Mouse (Mus musculus) liver, embryonic 12.5 days (tissue): ENCODE measurements around the gene Cwf19l1. TPM values are rescaled to one million over a fixed set of nuclear protein-coding genes. Genes with fewer than 3 reads are reported as not detected.

Experiments used
- ATAC-seq: fragments of 200-750 bp; cut with Nextera tagmentation; 2 replicates; pipeline ENCODE4 v1.8.0; 2017; ENCODE audit warnings: moderate number of reproducible peaks, mild to moderate bottlenecking, moderate library complexity
- H3K27ac ChIP-seq: fragments of 300-500 bp; sonication (generic); 2 replicates; pipeline ENCODE4 v1.5.1; 2016; ENCODE audit warnings: mild to moderate bottlenecking
- H3K27me3 ChIP-seq: fragments of 300-500 bp; sonication (generic); replicated peaks from 2 replicates; pipeline ENCODE4 v1.6.1; 2016; ENCODE audit warnings: mild to moderate bottlenecking, moderate library complexity
- H3K36me3 ChIP-seq: fragments of 300-500 bp; sonication (generic); 2 replicates; pipeline ENCODE4 v1.6.1; 2016; ENCODE audit warnings: mild to moderate bottlenecking, moderate library complexity
- H3K4me1 ChIP-seq: fragments of 300-500 bp; sonication (generic); 2 replicates; pipeline ENCODE4 v1.6.1; 2016
- H3K4me2 ChIP-seq: fragments of 300-500 bp; sonication (generic); 2 replicates; pipeline ENCODE4 v1.6.1; 2016; ENCODE audit warnings: mild to moderate bottlenecking, moderate library complexity
- H3K4me3 ChIP-seq: fragments of 300-500 bp; sonication (generic); 2 replicates; pipeline ENCODE4 v1.5.1; 2016; ENCODE audit warnings: mild to moderate bottlenecking, moderate library complexity
- H3K9ac ChIP-seq: fragments of 300-500 bp; sonication (generic); 2 replicates; pipeline ENCODE4 v1.6.1; 2016; ENCODE audit warnings: mild to moderate bottlenecking, moderate library complexity
- H3K9me3 ChIP-seq: fragments of 300-500 bp; sonication (generic); replicated peaks from 2 replicates; pipeline ENCODE4 v1.6.1; 2016; ENCODE audit warnings: mild to moderate bottlenecking, moderate library complexity
- WGBS: fragments of 180-500 bp; shearing (Covaris S2); methylation state at CpG from one replicate; pipeline ENCODE4 v1.1.7; 2016; ENCODE audit not compliant: insufficient replicate concordance; 5-methylcytosine and 5-hydroxymethylcytosine counted together
- polyA plus RNA-seq: library from polyadenylated mRNA; unstranded; fragments of >200 nt; fragmentation: Nextera tagmentation; extraction: Ambion mirVana; gene quantifications from 2 replicates; pipeline ENCODE4 v1.2.1, GENCODE M21; 2016

The Cwf19l1 gene
- polyA plus RNA-seq, result 25.3 and 26.3 TPM in 2 replicates

DNA sequence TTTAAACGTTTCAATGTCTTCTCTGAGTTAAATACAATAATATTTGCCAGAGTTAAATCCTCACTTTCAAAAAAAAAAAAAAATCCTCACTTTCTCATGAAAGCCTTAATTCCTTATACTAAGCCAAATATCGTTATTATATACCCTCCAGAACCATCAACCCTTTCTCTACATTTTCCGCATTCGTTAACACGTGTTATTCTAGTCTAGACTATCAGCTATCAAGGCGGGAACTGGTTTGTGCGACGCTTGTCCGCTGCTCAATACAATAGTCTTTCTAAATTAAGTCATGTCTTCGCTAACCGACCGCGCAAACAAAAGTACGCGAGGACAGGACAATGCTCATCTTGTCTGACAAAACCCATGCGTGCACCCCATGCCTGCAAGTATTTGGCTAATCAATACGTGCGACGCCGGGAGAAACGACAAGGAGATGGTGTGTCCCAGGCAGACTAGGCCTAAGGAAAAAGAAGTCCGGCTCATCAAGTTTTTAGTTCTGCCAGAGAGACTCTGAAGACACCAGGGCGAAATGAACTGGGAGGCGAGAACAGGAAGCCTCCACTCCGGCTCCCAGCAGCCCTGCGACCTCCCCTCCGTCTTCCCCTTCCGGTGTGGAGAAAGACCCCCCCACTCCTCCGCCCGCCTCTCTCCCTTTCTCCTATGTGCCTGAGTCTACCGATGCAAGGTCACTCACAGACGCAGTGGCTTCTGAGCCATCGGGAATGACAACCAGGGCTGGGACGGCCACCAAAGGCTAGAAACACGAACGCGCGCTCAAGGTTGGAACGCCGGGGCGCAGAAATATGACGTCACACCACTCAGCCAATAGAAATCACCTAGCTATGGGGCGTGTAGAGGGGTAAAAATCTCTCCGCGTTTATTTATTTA, at the start of gene Cwf19l1:
Cwf19l1 (minus strand) TSS at position 805 of the 888 bp plus-strand sequence.
- under 1% methylated on average over 45 of the region's 45 CpGs for WGBS
- peak within 1 kb of the TSS; percentile 76 for H3K4me2 ChIP-seq

DNA sequence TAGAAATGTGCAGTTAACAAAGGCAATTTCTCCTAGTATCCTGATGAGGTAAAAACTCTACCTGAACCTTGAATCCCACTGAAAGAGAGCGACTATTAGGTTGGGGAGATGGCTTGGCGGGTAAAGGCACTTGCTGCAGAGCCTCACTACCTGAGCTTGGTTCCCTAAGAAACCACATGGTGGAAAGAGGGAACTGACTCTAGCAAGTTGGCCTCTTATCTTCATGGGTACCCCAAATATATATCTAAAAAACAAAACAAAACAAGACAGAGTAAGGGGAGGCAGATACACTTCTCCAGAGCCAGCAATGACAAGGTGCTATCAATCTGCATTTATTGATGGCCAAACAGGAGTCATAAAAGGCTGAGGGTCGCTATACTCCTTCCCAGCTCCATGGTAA, 48.3 kb upstream of the Cwf19l1 start:
- Histone ChIP-seq H3K4me3 (no peak overlapping the region), H3K9ac (no peak overlapping the region), H3K27ac (no peak overlapping the region), H3K9me3 (no peaks in the 10 kb centered on the region), H3K4me1 (no peaks in the 10 kb centered on the region), H3K36me3 (no peaks in the 10 kb centered on the region), H3K4me2 (no peak overlapping the region), H3K27me3 (no peaks in the 10 kb centered on the region)
- ATAC-seq, result no peak
- 48% methylated on average over 3 of the region's 3 CpGs for WGBS

More for the DNA sequence above, at the start of gene Cwf19l1:
- Histone ChIP-seq H3K27ac (peak within 1 kb of the TSS; percentile 82), H3K4me3 (peak within 1 kb of the TSS; percentile 73), H3K9me3 (no peaks in the 10 kb centered on the region), H3K9ac (peak within 1 kb of the TSS; percentile 74), H3K36me3 (peaks cover 46% of the 10 kb centered on the region), H3K4me1 (peaks cover 25% of the 10 kb centered on the region), H3K27me3 (no peaks in the 10 kb centered on the region)
- ATAC-seq, result peak; percentile 86

- 63% methylated on average over 1 of the region's 1 CpGs for WGBS
- no peak overlapping the region for H3K4me2 ChIP-seq
- no peak for ATAC-seq
These were observed 44.8 kb upstream of the Cwf19l1 start for GRCm38 (mm10) chr19:44180502-44180901.

GRCm38 (mm10) chr19:44176741-44177140, 41.1 kb upstream of the Cwf19l1 start:
- no peaks in the 10 kb centered on the region for H3K36me3 ChIP-seq
- H3K4me3 ChIP-seq, result no peak overlapping the region
- no peaks in the 10 kb centered on the region for H3K4me1 ChIP-seq
- H3K4me2 ChIP-seq, result no peak overlapping the region
- ATAC-seq, result no peak
- 63% methylated on average over 3 of the region's 3 CpGs for WGBS
- no peaks in the 10 kb centered on the region for H3K9me3 ChIP-seq
- no peak overlapping the region for H3K9ac ChIP-seq
- H3K27me3 ChIP-seq, result 0 out of 2 replicates have a peak, but pooled peaks cover 3% of the 10 kb centered on the region
- no peak overlapping the region for H3K27ac ChIP-seq

More at GRCm38 (mm10) chr19:44180502-44180901, 44.8 kb upstream of the Cwf19l1 start:
- Histone ChIP-seq H3K4me3 (no peak overlapping the region), H3K9me3 (no peaks in the 10 kb centered on the region), H3K27ac (no peak overlapping the region), H3K36me3 (no peaks in the 10 kb centered on the region), H3K9ac (no peak overlapping the region), H3K27me3 (0 out of 2 replicates have a peak, but pooled peaks cover 3% of the 10 kb centered on the region), H3K4me1 (no peaks in the 10 kb centered on the region)

DNA sequence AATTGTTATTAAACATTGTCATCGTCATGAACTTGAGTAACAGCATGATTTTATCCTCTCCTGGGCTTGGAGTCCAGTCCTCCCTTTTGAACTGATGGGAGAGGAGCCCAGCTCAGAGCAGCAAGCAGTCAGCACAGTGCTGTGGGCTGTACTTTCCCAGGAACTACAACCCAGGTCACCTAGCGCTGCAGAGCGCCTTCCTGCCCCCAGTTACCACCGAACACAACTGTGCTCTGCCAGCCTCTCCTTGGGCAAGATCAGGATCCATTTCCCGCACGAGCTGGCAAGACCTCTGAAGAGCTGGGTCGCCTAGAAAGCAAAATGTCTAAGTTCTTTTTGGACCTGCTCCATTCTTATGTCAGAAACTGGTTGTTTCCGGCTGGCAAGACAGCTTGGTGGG, 39.2 kb upstream of the Cwf19l1 start:
- ATAC-seq, result no peak
- Histone ChIP-seq H3K27me3 (0 out of 2 replicates have a peak, but pooled peaks cover 3% of the 10 kb centered on the region), H3K36me3 (no peaks in the 10 kb centered on the region), H3K9ac (no peak overlapping the region), H3K9me3 (no peaks in the 10 kb centered on the region), H3K4me1 (no peaks in the 10 kb centered on the region), H3K4me2 (no peak overlapping the region), H3K27ac (no peak overlapping the region), H3K4me3 (no peak overlapping the region)
- WGBS, result 55% methylated on average over 8 of the region's 8 CpGs

- Histone ChIP-seq H3K9me3 (no peaks in the 10 kb centered on the region), H3K27ac (no peak overlapping the region), H3K27me3 (peaks cover 30% of the 10 kb centered on the region), H3K36me3 (no peaks in the 10 kb centered on the region), H3K4me1 (no peaks in the 10 kb centered on the region), H3K4me3 (no peak overlapping the region), H3K9ac (no peak overlapping the region), H3K4me2 (no peak overlapping the region)
- no peak for ATAC-seq
- WGBS, result 4% methylated on average over 3 of the region's 3 CpGs
These were observed 25.8 kb upstream of the Cwf19l1 start for GRCm38 (mm10) chr19:44161515-44161914.

- H3K4me1 ChIP-seq, result no peaks in the 10 kb centered on the region
- H3K4me3 ChIP-seq, result no peak overlapping the region
- no peak overlapping the region for H3K27ac ChIP-seq
- H3K27me3 ChIP-seq, result peaks cover 47% of the 10 kb centered on the region
- 63% methylated on average over 3 of the region's 3 CpGs for WGBS
- no peak for ATAC-seq
- H3K9ac ChIP-seq, result no peak overlapping the region
- H3K36me3 ChIP-seq, result no peaks in the 10 kb centered on the region
- H3K9me3 ChIP-seq, result no peaks in the 10 kb centered on the region
- H3K4me2 ChIP-seq, result no peak overlapping the region
These were observed 23.7 kb upstream of the Cwf19l1 start for GRCm38 (mm10) chr19:44159386-44159785.

DNA sequence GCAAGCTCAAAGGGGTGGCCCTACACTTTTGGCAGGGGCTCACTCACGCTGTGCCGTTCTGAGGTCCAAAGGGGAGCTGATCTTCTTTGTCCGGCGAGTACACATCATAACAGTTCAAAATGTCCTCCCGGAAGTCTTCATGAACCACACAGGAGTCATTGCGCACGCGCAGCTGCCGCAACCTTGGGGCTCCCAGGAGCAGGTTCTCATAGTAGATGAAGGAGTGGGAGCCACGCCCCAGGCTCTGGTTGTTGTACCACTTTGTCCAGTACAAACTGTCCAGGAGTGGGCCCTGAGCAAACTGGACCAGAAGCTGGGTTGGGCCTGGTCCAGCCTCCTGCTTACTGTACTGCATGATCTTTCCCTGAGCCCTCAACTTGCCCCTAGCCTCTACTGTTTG, 21.3 kb upstream of the Cwf19l1 start:
- no peak overlapping the region for H3K27ac ChIP-seq
- H3K4me1 ChIP-seq, result no peaks in the 10 kb centered on the region
- peaks cover 59% of the 10 kb centered on the region for H3K27me3 ChIP-seq
- no peak overlapping the region for H3K4me2 ChIP-seq
- no peak for ATAC-seq
- 78% methylated on average over 10 of the region's 10 CpGs for WGBS
- no peaks in the 10 kb centered on the region for H3K9me3 ChIP-seq
- H3K36me3 ChIP-seq, result no peaks in the 10 kb centered on the region
- H3K9ac ChIP-seq, result no peak overlapping the region
- H3K4me3 ChIP-seq, result no peak overlapping the region

DNA sequence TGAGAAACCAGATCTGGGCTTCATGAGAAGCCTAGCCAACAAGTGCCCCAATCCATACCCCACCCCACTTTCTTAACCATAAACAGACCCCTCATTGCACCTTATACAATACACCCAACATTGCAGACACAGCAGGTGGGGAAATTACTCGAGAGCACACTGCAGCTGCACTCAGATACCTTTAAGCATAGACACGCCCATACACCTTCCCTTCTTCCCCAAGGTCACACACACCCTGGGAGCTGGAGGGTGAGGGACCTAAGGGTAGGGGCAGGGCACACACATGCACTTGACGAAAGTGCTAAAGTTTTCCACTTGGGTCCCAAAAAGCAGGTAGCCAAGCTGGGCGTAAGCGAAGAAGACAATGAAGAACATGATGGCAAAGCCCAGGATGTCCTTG, 18.1 kb upstream of the Cwf19l1 start:
- 55% methylated on average over 5 of the region's 5 CpGs for WGBS
- no peaks in the 10 kb centered on the region for H3K36me3 ChIP-seq
- H3K4me1 ChIP-seq, result no peaks in the 10 kb centered on the region
- no peak for ATAC-seq
- H3K27ac ChIP-seq, result no peak overlapping the region
- H3K4me3 ChIP-seq, result no peak overlapping the region
- H3K4me2 ChIP-seq, result no peak overlapping the region
- H3K9me3 ChIP-seq, result no peaks in the 10 kb centered on the region
- H3K9ac ChIP-seq, result no peak overlapping the region
- peaks cover 56% of the 10 kb centered on the region for H3K27me3 ChIP-seq

GRCm38 (mm10) chr19:44148991-44149390, 13.3 kb upstream of the Cwf19l1 start:
- Histone ChIP-seq H3K4me1 (peaks cover 22% of the 10 kb centered on the region), H3K27me3 (peaks cover 21% of the 10 kb centered on the region), H3K9ac (no peak overlapping the region), H3K36me3 (peaks cover 5% of the 10 kb centered on the region), H3K27ac (no peak overlapping the region), H3K4me2 (no peak overlapping the region), H3K9me3 (no peaks in the 10 kb centered on the region), H3K4me3 (no peak overlapping the region)
- no peak for ATAC-seq
- WGBS, result 49% methylated on average over 2 of the region's 2 CpGs

- Histone ChIP-seq H3K27me3 (peaks cover 21% of the 10 kb centered on the region), H3K4me2 (no peak overlapping the region), H3K4me1 (peaks cover 22% of the 10 kb centered on the region), H3K9me3 (no peaks in the 10 kb centered on the region), H3K4me3 (no peak overlapping the region), H3K27ac (no peak overlapping the region), H3K9ac (no peak overlapping the region), H3K36me3 (peaks cover 11% of the 10 kb centered on the region)
- no peak for ATAC-seq
- WGBS, result 23% methylated on average over 2 of the region's 2 CpGs
These were observed 12.7 kb upstream of the Cwf19l1 start for GRCm38 (mm10) chr19:44148345-44148744.

DNA sequence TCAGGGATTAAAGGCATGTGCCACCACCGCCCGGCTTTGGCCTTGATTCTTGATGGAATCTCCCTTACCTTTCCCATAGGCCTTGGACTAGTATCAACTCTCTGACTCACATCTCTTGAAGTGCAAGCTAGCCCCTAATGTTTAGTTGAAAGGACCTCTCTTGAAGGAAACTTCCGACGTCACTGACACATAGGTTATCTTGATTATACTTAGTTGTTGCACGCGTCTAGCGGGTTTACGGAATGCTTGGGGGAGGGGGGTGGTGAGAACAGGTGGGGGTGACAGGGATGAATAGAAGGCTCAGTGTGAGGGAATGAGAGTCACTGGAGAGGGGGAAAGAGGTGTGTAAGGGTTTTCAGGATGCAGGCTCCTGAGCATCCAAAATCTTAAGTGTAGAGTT, 11.3 kb upstream of the Cwf19l1 start:
- Histone ChIP-seq H3K9ac (no peak overlapping the region), H3K27ac (no peak overlapping the region), H3K9me3 (no peaks in the 10 kb centered on the region), H3K4me3 (no peak overlapping the region), H3K27me3 (peaks cover 10% of the 10 kb centered on the region), H3K4me2 (peak overlapping the region; percentile 90), H3K36me3 (peaks cover 25% of the 10 kb centered on the region), H3K4me1 (peaks cover 22% of the 10 kb centered on the region)
- WGBS, result 90% methylated on average over 8 of the region's 8 CpGs
- ATAC-seq, result no peak
